Mouse (Mus musculus) bone marrow macrophage, adult 2 months (primary cell): ENCODE results near the gene Olfr314. TPM values are rescaled to one million over a fixed set of nuclear protein-coding genes. Genes with fewer than 3 reads are reported as not detected.
"Not testable (repeated sequence)": the region's sequence is repeated elsewhere in the genome, so short reads cannot be mapped to it uniquely, and the experiment has no call there.

Source experiments
- H3K27ac ChIP-seq: 2 replicates; pipeline ENCODE4 v1.5.1; 2012; ENCODE audit warnings: low read depth, low read length; ENCODE audit not compliant: insufficient read depth
- H3K4me1 ChIP-seq: 2 replicates; pipeline ENCODE4 v1.6.1; 2012; ENCODE audit warnings: low read length; ENCODE audit not compliant: control insufficient read depth, insufficient read depth
- H3K4me3 ChIP-seq: 2 replicates; pipeline ENCODE4 v1.5.1; 2012; ENCODE audit warnings: mild to moderate bottlenecking, low read length, moderate library complexity; ENCODE audit not compliant: insufficient read depth
- CTCF ChIP-seq: IDR thresholded peaks from 2 replicates; pipeline ENCODE4 v1.5.1; 2012; ENCODE audit warnings: low read depth, mild to moderate bottlenecking, low read length, moderate library complexity
- POLR2A ChIP-seq: IDR thresholded peaks from 2 replicates; pipeline ENCODE4 v1.6.1; 2012; ENCODE audit warnings: mild to moderate bottlenecking, low read depth, low read length, borderline replicate concordance
- polyA plus RNA-seq: library from polyadenylated mRNA; stranded (reverse); fragments of >200 nt; gene quantifications from 2 replicates; pipeline ENCODE4 v1.2.4, GENCODE M21; 2012; ENCODE audit not compliant: missing spikeins, insufficient read depth, insufficient read length

Gene Olfr314
- not detected in 2 replicates for polyA plus RNA-seq

GRCm38 (mm10) chr11:58782480-58783089 lies at the start of gene Olfr314:
Gene Olfr314 (plus strand): TSS chr11:58782952.
- TF ChIP-seq POLR2A (no peak), CTCF (no peak)
- no peak within 1 kb of the TSS for H3K27ac ChIP-seq

GRCm38 (mm10) chr11:58733372-58733771 lies 49.4 kb upstream of the Olfr314 start:
- TF ChIP-seq CTCF (no peak), POLR2A (no peak)
- Histone ChIP-seq H3K4me3 (no peak overlapping the region), H3K27ac (no peak overlapping the region), H3K4me1 (no peaks in the 10 kb centered on the region)

More at GRCm38 (mm10) chr11:58782480-58783089, at the start of gene Olfr314:
- Histone ChIP-seq H3K4me3 (no peak within 1 kb of the TSS), H3K4me1 (no peaks in the 10 kb centered on the region)

- no peak for TF ChIP-seq CTCF
- no peak for TF ChIP-seq POLR2A
- Histone ChIP-seq H3K4me3 (no peak within 1 kb of the TSS), H3K27ac (no peak within 1 kb of the TSS), H3K4me1 (no peaks in the 10 kb centered on the region)
Measured at GRCm38 (mm10) chr11:58738792-58739262, 43.9 kb upstream of the Olfr314 start, which contains the start of gene Olfr317. Gene Olfr317 (minus strand): TSS chr11:58739212.

GRCm38 (mm10) chr11:58751096-58751495 lies 31.7 kb upstream of the Olfr314 start:
- H3K27ac ChIP-seq, H3K4me3 ChIP-seq, H3K4me1 ChIP-seq: not testable (repeated sequence)

- H3K4me1 ChIP-seq, result no peaks in the 10 kb centered on the region
- H3K27ac ChIP-seq, result no peak within 1 kb of the TSS
- TF ChIP-seq POLR2A, result no peak
- no peak for TF ChIP-seq CTCF
- no peak within 1 kb of the TSS for H3K4me3 ChIP-seq
Measured at GRCm38 (mm10) chr11:58752434-58752833, 30.3 kb upstream of the Olfr314 start, which contains the start of gene Olfr316. Gene Olfr316 (plus strand): TSS chr11:58752734.

- Histone ChIP-seq H3K4me1 (no peaks in the 10 kb centered on the region), H3K4me3 (no peak within 1 kb of the TSS), H3K27ac (no peak within 1 kb of the TSS)
- no peak for TF ChIP-seq CTCF
- no peak for TF ChIP-seq POLR2A
Measured at GRCm38 (mm10) chr11:58772888-58773287, 9.9 kb upstream of the Olfr314 start, which contains the start of gene Olfr315. Gene Olfr315 (plus strand): TSS chr11:58773188.

- Histone ChIP-seq H3K4me3 (no peak overlapping the region), H3K27ac (no peak overlapping the region), H3K4me1 (no peaks in the 10 kb centered on the region)
- TF ChIP-seq CTCF (no peak), POLR2A (no peak)
Measured at GRCm38 (mm10) chr11:58784182-58784581, 1.4 kb downstream of the Olfr314 start.

- Histone ChIP-seq H3K27ac (no peak overlapping the region), H3K4me1 (peaks cover 4% of the 10 kb centered on the region; the same call in 1 of the 2 replicates), H3K4me3 (no peak overlapping the region)
- no peak for TF ChIP-seq CTCF
- no peak for TF ChIP-seq POLR2A
Measured at GRCm38 (mm10) chr11:58787651-58788050, 4.9 kb downstream of the Olfr314 start.

- Histone ChIP-seq H3K4me1 (peaks cover 4% of the 10 kb centered on the region; the same call in 1 of the 2 replicates), H3K4me3 (no peak overlapping the region), H3K27ac (no peak overlapping the region)
- TF ChIP-seq CTCF (no peak), POLR2A (no peak)
Measured at GRCm38 (mm10) chr11:58788346-58788745, 5.6 kb downstream of the Olfr314 start.

- Histone ChIP-seq H3K27ac (no peak overlapping the region), H3K4me3 (no peak overlapping the region), H3K4me1 (peaks cover 4% of the 10 kb centered on the region; the same call in 1 of the 2 replicates)
- TF ChIP-seq CTCF (no peak), POLR2A (no peak)
Measured at GRCm38 (mm10) chr11:58789532-58789931, 6.8 kb downstream of the Olfr314 start.
